Mouse (Mus musculus): ENCODE measurements around the gene H2-Eb1.
A peak's percentile ranks its signal among the peaks of the same experiment; 100 is the strongest.

The H2-Eb1 gene

DNA sequence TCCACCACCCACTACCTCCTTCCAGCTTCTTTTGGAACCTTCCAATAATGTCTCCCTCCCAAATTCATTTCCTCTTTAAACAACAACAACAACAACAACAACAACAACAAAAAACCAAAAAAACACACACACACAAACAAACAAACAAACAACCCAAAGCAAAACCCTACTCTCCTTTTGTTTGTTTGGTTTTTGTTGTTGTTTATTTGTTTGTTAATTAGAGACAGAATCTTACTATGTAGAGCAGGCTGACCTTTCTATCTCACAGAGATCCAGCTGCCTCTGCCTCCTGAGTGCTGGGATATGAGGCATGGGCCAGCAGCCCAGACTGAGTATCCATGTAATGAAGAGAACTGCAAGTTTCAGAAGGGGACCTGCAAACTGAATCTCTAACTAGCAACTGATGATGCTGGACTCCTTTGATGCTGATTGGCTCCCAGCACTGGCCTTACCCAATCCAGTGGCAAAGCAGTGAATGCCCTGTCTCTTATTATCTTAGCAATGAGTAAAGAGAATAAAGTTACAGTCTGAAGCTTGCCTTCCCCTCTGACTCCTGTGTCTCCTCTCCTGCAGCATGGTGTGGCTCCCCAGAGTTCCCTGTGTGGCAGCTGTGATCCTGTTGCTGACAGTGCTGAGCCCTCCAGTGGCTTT is at the start of gene H2-Eb1:
Gene H2-Eb1 (plus strand): TSS at position 488 of the 651 bp plus-strand sequence.
- peak; percentile 59 for DNase-seq (ENCODE audit: extremely low spot score, low spot score)

DNA sequence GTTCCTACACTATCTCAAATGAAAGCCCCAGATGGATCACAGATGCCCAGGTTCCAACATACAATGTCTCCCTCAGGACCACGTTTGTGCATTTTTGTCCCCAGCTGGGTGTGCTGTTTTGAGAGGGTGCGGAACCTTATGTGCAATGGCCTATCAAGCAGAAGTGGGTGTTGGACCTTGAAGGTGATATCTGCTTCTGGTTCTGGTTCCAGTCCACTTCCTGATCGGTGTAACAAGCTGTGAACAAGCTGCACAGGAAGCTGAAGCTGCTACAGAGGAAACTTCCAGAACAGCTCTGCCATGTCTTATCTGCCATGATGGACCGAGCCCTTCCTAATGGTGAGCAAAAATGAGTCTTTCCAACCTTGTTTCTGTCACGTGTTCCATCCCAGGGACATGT is 49.2 kb upstream of the H2-Eb1 start:
- DNase-seq (ENCODE audit: extremely low spot score, low spot score) = no peak

DNA sequence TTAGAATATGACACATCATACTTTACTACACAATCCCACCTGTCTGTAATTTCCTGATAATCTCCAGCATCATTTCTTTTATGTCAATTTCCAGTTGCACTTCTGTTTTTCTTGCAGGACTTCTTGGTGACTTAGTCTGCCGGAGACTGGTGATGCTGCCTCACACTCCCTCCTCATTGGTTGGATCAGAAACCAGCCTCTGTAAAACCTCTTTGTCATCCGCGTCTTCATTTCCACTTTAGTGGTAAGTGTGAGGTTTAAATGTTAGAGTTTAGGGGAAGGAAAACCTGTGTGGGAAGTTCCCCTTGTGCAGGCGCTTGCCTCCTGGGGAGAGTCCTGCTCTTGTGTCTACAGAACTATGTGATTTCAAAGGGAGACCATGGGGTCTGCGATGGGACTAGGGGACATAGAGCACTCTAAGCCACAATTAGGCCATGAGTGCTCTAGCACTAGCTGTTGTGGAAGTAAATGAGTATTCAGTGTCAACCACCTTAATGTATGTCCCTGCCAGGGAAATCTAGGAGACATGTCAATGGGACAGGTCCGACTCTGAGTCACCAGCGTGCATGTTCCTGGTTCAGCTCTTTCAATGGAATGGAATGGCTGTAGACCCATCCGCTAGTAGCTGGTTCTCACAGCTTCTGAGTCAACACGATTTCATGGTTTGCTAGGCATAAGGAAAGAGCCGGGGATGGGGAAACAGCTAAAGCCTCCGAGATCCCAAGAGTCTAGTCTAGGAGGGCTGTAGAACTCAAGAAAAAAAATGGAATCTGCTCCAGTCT is 47.9 kb upstream of the H2-Eb1 start, which contains the start of gene H2-Ab1:
Gene H2-Ab1 (plus strand): TSS at position 96 of the 782 bp plus-strand sequence.
- DNase-seq (ENCODE audit: extremely low spot score, low spot score) = no peak

DNA sequence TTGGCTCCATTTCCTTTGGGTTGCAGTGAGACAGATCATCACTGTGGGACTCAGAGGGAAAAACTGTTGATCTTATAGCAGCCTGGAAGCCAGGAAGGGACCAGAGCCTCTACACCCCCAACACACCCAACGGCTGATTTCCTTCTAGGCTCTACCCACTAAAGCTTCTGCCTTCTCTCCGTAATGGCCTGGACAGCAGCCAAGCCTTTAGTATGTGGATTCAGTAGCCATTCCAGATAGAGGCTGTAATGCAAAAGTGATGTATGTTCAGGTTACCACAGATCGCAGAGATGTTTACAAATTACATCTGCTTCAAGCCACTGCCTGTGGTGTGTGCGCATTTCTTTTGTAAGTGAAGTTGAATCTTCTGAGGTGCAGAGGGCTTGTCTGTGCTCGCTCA is 45.1 kb upstream of the H2-Eb1 start:
- DNase-seq (ENCODE audit: extremely low spot score, low spot score) = no peak

DNA sequence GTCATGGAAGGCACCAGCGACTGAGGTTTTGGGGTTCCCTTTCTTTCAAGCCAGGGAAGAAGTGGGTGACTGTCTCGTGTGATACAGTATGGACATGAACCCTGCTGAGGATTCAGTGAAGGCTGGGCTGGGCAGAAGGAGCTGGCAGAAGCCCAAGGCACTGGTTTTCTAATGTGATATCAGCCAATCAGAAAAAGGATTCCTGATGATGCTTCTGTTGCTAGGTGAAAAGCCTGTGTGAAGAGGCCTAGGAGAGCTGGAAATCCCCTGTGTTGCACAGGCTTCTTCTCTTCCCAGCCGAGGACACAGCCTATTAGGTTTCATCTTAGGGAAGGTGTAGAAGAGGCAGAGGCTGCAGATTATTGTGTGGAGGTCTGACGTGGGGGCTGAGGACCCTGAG is 44.2 kb upstream of the H2-Eb1 start:
- peak; percentile 20 for DNase-seq (ENCODE audit: extremely low spot score, low spot score)

DNA sequence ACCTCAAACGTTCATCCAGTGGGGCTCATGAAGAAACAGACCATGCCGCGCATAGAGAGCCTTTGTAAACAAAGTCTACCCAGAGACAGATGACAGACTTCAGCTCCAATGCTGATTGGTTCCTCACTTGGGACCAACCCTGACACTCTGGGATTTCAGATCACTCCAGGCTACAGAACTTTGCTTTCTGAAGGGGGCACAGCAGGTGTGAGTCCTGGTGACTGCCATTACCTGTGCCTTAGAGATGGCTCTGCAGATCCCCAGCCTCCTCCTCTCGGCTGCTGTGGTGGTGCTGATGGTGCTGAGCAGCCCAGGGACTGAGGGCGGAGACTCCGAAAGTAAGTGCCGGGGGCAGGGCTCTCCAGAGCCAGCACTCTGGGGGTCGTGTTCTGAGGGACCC is 42.6 kb upstream of the H2-Eb1 start:
- DNase-seq (ENCODE audit: extremely low spot score, low spot score) = peak; percentile 79

DNA sequence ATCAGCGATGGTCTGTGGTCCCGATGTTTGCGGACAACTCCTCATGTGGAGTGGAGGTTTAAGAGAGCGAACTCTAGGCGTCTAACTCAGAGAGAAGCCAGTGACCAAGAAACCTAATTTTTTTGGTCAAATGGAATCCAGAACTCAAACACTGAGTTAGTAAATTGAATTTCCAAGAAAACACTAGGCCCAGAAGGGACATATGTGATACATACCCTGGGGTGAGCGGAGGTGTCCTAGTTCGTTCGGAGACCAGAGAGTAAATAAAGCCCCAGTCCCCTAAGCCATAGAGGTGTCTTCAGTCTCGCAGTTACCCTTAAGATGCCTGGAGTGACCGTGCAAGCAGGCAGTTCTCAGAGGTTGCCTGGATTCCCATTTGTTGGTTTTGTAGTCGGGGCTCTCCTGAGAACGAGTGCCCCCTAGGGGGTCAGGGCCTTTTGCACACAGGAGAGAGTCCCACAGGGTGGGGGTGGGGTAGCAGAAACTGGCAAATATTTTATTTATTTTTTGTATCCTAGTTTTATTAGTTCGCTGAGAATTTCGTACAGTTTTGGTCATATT is 41.8 kb upstream of the H2-Eb1 start:
- peak; percentile 60 for DNase-seq (ENCODE audit: extremely low spot score, low spot score)

DNA sequence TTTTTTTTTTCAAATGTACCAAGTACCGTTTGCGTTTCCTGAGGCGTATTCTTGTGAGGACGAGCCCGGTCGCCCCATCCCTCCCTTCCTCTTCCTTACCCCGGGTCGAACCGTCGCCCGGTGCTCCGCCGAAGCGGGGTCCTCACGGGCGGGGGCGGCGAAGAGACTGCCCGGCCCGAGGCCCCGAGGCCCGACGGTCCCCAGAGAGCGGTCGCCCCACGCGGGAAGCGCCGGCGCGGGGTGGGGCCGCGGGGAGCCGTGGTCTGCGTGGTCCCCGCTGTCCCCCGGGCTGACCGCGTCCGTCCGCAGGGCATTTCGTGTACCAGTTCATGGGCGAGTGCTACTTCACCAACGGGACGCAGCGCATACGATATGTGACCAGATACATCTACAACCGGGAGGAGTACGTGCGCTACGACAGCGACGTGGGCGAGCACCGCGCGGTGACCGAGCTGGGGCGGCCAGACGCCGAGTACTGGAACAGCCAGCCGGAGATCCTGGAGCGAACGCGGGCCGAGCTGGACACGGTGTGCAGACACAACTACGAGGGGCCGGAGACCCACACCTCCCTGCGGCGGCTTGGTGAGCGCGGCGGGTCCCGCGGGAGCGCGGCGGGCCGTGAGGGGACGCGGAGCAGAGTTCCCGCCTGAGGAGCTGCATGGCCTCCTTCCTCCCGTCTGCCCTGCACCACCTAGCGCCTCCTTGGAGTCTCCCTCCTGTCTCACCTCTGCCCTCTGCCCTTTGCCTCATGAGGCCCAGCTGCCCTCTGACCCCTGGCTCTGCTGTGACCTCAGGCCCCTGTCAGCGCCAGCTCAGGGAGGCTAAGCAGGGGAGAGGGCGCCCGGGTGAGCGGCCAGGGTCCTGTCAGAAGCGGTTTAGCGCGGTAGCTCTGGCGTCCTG is 41.0 kb upstream of the H2-Eb1 start:
- DNase-seq (ENCODE audit: extremely low spot score, low spot score) = peak; percentile 73

DNA sequence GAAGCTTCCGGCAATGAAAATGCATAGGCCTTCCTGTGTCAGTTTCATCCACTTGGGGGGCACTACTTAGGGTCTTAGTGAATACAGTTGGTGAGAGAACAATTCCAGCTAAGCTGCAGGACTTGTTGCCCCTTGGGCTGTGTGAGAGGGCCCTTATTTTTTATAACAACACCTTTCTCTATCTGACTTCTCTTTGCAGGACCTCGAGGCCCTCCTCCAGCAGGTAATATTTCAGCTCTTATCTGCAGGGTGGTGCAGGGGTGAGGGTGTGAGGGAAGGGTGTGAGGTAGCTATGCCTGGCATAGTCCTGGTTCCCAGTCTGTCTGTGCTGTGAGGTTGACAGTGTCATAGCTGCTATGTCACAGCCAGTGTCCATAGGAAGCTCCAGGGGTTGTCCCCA is 37.4 kb upstream of the H2-Eb1 start:
- no peak for DNase-seq (ENCODE audit: extremely low spot score, low spot score)

DNA sequence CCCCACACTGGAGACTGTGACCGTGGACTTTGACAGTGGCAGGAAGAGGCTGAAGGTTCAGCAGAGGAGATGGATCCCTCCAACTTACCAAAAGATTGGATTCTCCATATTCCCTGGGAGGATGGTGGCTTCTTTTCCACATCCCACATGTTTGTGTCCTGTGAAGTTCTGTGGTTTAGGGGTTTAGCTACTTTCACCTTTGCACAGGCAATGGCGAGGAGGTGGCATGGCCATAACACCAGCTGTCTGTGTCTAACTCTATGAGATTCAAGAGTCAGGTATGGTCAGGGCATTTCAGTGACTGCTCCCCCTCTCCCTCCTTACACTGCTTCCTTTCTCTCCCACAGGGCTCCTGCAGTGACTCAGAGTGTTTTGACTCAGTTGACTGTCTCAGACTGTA is 36.9 kb upstream of the H2-Eb1 start:
- no peak for DNase-seq (ENCODE audit: extremely low spot score, low spot score)

DNA sequence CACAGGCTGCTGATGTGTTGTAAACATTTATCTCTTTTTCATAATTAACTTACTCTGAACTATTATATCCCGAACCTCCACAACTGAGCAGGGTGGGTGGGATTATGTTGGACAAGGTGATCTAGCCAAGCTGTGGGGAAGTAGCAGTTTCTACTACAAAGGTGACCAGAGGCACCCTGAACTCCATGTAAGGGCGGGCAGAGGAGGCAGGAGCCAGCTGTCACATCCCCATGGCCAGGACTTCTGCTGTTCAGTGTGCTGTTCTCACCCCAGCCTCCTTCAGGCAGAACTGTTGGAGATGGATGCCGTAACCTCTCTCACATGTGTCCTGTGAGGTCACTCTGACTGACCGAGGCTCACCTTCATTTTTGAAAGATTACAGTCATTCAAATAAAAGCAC is 35.9 kb upstream of the H2-Eb1 start:
- no peak for DNase-seq (ENCODE audit: extremely low spot score, low spot score)

DNA sequence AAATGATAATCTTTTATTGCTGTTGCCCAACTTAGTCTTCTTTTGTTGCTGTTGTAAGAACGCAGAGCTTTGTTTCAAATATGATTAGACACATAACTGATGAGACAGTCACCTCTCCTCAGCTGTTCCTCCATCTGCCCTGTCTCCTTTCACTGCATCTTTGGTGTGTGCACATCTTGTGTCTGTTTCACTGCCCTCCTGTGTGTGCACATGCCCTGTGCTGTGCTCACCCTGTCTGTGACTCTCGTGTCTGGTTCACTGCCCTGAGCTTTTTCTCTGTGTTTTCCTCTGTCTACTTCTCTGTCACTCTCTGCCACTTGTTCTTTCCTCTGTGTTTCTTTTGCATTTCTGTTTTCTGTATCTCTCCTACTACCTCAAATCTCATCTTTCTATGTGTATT is 35.4 kb upstream of the H2-Eb1 start:
- DNase-seq (ENCODE audit: extremely low spot score, low spot score) = no peak

DNA sequence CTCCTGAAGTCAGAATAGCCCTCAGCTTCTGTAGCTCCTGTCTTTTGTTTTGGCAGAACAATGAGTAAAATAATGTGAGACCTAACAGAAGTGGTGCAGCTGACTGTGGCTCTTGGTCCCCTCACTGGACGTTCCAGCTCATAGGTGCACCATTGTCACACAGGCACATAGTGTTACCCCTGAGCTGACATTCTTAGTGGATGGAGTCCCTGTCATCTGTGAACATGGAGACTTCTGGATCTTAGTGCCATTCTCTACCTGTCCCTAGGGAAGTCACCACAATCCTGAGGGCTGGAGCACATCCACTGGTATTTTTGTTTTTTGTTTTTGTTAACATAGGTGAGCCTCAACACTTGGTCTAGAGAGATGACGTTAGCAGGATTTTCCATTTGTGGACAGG is 34.7 kb upstream of the H2-Eb1 start:
- no peak for DNase-seq (ENCODE audit: extremely low spot score, low spot score)

DNA sequence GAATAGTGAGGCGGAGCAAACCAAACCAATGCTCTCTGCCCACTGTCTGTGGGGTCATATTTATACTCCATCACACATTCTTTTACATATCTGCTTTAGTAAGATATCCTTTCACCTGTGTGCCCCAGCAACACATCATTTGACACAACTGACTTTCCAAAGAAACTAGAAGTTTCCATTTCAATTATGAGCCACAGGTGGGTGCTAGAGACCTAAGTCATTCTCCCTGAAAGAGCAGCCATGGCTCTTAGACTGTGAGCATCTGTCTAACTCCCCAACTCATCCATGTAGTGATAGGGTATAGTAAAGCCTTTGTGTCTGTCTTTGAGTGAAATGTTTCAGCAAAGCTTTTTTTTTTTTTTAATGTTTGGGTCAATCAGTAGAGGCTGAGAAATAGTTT is 33.6 kb upstream of the H2-Eb1 start:
- no peak for DNase-seq (ENCODE audit: extremely low spot score, low spot score)

DNA sequence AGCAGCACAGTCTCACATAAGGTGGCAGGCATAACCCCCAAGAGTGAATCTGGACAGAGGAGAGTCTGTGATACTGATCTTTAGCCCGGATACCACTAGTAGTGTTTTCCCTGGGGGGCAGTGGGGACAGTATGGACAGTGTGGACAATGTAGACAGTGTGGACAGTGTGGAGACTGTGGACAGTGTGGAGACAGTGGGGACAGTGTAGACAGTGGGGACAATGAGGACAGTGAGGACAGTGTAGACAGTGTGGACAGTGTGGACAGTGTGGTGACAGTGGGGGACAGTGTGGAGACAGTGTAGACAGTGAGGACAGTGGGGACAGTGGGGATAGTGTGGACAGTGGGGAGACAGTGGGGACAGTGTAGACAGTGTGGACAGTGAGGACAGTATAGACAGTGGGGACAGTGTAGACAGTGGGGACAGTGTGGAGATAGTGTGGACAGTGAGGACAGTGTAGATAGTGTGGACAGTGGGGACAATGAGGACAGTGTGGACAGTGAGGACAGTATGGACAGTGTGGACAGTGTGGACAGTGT is 25.1 kb upstream of the H2-Eb1 start:
- no peak for DNase-seq (ENCODE audit: extremely low spot score, low spot score)

DNA sequence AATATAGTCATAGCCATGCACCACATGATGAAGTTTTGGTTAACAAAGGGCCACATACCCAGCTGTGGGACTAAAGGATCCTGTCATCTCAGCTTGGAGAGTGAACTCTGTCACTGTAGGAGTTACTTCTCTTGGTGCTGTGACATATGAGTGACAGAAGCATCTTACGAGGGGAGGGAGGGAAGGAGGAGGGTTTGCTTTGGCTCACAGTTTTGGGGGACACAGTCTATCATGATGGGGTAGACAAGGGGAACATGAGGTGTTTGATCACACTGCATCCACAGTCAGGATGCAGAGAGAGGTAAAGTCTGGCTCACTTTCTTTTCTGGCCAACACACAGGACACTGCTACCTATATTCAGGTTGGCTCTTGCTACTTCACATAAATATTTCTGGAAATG is 23.8 kb upstream of the H2-Eb1 start:
- DNase-seq (ENCODE audit: extremely low spot score, low spot score) = no peak

DNA sequence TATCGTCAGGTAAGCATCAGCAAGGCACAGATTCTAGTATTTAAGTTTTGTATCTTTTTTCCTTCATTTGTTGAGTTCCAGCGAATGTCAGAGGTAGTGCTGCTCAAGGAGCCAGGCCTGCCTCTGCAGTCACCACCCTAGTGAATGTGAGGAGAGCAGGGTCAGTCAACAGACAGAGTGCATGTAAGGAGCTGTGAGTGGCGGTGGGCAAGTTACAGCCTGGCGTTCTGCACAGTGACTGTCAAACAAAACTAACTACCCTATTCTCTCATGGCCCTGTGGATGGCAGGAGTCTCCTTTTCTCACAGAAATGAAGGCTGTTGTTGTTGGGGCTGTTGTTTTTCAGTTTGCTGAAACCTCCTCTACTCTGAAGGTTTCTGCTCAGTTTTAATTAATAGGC is 20.3 kb upstream of the H2-Eb1 start:
- DNase-seq (ENCODE audit: extremely low spot score, low spot score) = no peak

DNA sequence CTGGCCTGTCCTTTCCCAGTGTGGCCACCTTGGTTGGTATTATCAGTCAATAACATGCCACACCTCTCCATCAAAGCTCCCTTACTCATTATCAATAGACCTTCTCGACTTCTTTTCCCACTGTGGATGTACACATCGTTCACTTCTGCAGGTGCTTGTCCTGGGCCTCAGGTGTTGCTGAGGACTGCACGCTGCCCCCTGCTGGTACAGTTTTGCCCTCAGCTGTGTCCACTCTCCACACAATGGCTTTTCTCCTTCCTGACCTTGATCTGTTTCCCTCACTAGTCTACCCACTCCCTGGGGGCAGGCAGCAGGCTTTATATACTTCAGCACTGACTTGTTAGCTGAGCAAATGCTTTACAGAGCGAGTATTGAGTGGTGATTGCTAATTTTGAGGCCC is 19.8 kb upstream of the H2-Eb1 start:
- no peak for DNase-seq (ENCODE audit: extremely low spot score, low spot score)

DNA sequence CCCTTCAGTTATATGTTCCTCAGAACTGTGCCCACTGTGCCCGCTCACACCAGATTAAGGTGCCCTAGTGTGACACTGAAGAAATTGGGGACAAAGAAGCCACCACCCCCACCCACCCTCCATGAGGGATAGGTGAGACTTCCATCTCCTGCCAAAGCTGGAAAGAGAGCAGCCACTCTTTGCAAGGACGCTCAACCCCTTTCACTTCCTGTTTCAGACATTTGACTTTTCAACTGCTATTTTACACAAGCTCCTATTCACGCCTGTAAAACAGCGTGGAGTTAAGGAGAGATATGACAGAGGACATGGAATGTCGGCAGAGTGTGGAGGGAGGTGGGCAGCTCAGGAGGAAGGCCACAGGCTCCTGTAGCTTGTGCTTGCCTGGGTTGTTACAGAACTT is 19.2 kb upstream of the H2-Eb1 start:
- no peak for DNase-seq (ENCODE audit: extremely low spot score, low spot score)

DNA sequence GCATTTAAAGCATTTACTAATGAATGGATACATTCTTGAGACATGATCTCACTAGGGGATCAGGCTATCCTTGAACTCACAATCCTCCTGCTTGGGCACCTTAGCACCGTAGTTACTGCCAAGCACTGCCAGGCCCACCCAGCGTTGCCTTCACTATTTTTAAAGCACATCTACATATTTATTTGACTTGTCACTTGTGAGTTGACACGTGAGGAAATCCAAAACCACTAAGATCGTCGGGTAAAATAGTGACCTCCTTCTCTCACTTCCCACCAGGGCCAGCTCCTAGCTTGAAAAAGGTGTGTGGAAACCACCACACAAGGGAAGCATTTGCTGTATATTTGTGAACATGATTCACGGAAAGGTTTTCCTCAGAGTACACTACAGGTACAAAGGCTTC is 18.7 kb upstream of the H2-Eb1 start:
- DNase-seq (ENCODE audit: extremely low spot score, low spot score) = no peak

DNA sequence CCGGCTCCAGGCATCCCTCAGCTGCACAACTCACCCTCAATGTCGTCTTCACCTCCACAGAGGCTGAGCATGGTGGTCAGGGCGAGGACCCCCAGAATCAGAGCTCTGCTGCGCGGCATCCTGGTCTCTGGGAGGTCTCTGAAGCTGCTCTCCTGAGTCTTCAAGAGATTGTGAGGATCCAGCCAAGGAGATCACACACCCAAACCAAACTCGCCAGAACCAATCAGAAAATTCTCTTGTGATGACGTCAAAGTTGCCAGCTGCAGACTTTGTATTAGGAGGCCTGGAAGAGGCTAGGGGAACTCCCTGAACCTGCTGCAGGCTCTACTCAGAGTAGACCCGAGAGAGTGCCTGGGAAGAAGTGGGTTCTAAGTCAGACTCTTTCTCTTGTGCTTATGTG is 18.0 kb upstream of the H2-Eb1 start, which contains the start of gene H2-Aa:
Gene H2-Aa (minus strand): TSS at position 176 of the 400 bp plus-strand sequence.
- DNase-seq (ENCODE audit: extremely low spot score, low spot score) = peak; percentile 39

All from neural tube, embryonic 10.5 days (tissue).